Mouse (Mus musculus): Measurements from ENCODE around the gene Snrpd3.
"Not testable (repeated sequence)": the region's sequence is repeated elsewhere in the genome, so short reads cannot be mapped to it uniquely, and the experiment has no call there.

Snrpd3 gene

DNA sequence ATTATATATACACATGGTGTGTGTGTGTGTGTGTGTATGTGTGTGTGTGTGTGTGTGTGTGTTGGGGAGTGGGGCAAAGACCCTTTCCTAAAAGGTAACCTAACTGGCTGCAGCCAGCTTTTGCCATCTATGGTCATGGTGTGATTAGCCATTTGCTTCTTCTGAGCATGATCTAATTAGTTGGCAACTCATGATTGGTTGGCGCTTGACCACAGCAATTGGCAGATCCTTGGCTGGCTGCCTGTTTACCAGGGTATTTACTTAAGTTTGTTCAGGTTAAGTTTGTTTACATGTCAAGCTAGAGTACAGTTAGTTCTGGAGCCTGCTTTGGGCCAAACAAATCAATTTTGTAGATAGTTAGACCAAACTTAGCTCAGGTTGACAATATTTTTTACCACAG is 15.7 kb upstream of the Snrpd3 start:
- no peak for DNase-seq (ENCODE audit: low spot score)

DNA sequence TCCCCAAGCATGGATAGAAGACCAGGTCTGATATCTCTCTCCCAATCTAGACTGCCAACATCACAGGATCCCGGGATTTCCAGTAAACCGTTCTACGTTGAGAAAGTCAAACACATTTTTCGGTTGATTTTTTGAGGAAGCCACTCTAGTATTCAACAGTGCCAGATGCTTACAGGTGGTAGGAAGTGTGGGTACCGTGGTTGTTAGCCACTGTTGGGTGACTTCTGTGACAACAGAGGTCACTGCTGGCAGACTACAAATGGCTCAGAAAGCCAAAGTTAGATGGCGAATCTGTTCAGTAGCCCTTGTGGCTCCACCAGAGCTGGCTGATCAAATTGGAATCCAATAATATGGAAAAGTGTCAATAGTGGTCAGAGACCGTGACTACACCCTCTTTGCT is 13.7 kb upstream of the Snrpd3 start:
- no peak for DNase-seq (ENCODE audit: low spot score)

DNA sequence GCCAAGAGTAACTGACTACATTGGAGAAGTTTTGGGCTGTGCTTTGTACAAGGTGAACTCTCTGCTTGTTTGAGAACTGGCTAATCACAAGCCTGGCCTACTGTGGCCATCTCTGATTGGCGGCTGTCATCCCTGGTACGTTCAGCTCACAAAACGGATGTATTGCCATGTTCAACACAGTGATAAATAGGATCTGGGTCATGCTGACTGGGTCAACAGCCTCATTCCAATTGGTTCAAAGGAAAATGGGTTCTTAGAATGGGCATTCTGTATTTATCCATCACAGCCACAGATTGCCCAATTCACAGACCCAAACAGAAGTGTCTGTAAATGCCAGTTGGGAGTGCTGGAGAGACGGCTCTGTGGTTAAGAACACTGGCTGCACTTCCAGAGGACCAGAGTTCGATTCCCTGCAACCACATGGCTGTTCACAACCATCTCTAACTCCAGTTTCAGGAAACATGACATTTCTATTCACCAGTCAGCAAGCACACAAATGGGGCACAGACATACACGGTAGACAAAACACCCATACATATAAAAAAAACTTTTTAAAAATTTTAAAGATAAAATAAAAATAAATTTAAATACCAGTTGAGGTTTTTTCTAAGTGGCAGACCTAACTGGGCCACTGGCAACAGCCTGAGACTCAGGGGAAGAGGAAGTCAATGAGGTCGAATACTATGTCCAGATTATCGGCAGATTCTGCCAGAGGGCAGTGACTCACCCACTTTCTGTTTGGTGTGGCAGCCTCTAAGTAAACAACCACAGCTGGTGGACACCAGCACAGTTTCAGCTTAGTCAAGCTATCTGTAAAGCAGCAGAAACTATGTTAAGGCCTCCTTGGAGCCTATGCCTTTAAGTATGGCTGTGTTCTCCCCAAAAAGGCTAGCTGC is 12.9 kb upstream of the Snrpd3 start:
- DNase-seq (ENCODE audit: low spot score) = no peak

DNA sequence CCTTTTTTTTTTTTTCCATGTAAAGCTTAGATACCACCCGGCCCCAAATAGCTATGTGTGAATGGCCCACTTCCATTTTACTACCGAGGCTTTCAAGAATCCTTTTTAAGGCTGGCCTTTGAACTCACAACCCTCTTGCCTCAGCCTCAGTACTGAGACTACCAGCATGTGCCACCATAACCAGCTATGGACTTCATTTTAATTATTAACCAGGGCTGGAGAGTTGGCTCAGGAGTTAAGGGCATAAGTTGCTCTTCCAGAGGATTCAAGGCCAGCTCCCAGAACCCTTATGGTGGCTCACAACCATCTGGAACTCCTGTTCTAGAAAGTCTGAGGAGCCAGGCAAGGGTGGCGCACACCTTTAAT is 12.2 kb upstream of the Snrpd3 start:
- no peak for DNase-seq (ENCODE audit: low spot score)

DNA sequence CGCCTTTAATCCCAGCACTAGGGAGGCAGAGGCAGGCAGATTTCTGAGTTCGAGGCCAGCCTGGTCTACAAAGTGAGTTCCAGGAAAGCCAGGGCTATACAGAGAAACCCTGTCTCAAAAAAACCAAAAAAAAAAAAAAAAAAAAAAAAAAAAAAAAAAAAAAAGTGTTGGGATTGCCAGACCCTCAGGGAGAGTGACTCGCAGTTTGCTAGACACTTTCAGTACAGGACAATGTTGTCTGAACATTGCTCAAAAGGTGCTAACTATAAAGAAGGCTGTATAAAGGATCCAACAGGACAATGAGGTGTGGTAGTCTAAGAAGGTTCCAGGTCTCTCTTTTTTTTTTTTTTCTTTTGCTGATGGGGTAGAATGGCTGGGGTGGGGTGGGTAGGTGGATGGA is 11.4 kb upstream of the Snrpd3 start:
- DNase-seq (ENCODE audit: low spot score) = not testable (repeated sequence)

DNA sequence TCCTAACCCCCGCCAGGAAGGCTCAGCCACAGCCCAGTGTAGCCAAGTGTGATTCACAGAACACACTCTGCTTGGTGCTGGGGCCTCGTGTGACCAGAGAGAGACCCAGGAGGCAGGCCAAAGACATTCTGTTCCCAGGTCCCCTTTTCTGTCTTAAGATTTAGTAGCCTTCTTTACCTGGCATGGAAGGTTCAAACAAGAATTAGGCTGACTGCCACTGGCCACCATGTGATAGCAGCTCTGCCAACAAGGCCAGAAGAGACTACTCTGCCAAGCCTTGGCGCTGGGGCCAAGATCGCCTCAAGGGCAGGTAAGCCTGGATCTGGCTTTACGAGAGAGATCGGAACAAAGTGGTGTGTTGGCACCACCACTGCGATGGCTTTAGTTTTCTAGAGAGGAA is 6.9 kb upstream of the Snrpd3 start:
- DNase-seq (ENCODE audit: low spot score) = peak; percentile 54

DNA sequence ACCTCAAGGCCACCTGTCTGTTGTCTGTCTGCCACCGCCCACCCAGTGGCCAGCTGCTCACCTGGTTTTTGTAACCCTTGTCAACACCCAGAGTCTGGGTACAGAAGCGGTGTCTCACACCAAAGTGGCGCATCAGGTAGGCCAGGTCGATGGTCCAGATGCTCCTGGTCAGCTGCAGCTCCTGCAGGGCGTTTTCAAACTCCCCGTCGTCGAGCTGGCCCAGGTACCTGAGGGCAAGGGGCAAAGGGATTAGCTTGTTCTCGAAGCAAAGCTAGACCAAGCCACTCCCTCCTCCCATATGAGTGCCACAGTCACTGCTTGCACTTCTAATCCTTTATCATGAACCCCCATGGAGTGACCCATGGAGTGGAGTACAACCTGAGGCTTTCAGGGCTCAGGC is 6.3 kb upstream of the Snrpd3 start:
- DNase-seq (ENCODE audit: low spot score) = no peak

DNA sequence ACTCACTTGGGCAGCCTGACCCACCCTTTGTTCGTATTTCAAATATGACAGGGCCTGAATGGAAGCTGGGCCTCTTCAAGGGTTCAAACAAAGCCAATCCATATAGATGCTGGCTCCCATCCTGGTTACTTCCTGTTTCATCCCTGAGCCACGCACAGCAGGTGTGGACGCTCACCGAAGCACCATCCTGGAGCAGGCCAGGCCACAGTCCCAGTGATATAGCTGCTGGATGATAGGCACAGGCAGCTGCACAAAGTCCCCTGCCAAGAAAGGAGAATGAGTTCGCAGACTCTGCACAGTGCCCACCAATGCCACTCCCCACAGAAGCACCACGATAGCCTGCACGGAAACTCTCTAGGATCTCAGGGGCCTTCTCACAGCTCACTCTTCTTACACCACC is 5.5 kb upstream of the Snrpd3 start:
- no peak for DNase-seq (ENCODE audit: low spot score)

DNA sequence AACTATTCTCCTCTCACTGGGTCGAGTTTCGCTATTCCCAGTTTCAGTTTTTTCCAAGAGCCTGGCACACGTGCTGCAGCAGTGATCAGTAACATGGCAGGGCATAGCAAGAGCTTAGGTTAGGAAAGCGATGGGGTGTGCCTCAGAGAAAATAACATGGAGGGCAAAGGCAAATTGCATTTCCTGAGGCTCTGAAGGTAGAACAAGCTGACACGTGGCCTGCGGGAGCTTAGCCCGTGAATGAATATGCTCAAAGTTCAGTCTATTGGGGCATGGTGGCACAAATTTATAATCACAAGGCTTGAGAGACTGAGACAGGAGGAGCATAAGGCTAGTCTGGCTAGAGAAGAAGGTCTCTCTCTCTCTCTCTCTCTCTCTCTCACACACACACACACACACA is 4.6 kb upstream of the Snrpd3 start:
- no peak for DNase-seq (ENCODE audit: low spot score)

DNA sequence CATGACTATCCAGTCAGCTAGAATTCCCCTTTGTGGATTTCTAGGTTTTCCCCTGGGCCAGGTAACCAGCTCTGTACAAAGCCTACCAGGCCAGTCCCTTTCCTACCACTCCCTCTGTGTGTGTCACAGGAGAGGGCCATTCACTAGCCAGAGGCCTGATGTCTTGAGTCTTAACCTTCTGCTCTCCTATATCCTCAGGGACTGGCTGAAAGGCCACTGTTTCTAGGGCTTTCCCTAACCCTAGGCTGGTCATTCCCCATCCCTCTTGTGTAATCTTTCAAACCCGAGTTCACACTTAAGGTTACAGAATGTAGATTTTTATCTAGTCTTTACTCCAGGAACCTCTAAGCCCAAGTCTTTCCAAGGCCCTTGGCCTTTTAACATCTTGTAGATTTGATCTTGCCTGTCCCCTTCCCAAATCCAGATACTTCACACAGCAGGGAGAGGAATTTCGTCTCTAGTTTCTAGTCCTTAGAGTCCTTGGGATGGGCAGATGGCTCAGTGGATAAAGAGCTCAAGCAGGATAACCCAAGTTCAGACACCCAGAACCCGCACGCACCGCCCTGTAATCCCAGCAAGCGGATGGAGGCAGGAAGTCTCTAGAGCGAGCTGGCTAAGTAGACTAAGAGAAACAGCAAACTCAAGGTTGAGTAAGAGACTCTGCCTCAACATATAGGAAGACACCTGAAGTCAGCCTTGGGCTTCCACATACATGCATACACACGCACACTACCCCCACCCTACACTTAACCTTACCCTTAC is 3.9 kb upstream of the Snrpd3 start:
- no peak for DNase-seq (ENCODE audit: low spot score)

DNA sequence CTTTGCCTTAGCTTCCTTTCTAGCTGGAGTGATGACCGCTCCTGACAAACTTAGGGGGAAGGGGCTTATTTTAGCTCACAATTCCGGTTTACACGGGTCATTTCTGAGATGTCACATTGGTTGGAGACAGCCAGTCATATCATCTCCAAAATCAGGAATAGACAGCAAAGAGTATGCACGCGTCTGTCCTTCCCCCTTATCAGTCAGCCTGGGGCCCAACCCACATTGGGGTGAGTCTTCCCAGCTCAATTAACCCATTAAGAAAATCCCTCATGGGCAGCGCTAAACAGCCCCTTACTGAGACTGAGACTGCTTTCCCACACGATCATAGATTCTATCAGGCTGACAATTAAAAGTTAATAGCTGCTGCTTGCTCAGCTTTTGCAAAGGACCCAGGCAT is 3.0 kb upstream of the Snrpd3 start:
- DNase-seq (ENCODE audit: low spot score) = no peak

DNA sequence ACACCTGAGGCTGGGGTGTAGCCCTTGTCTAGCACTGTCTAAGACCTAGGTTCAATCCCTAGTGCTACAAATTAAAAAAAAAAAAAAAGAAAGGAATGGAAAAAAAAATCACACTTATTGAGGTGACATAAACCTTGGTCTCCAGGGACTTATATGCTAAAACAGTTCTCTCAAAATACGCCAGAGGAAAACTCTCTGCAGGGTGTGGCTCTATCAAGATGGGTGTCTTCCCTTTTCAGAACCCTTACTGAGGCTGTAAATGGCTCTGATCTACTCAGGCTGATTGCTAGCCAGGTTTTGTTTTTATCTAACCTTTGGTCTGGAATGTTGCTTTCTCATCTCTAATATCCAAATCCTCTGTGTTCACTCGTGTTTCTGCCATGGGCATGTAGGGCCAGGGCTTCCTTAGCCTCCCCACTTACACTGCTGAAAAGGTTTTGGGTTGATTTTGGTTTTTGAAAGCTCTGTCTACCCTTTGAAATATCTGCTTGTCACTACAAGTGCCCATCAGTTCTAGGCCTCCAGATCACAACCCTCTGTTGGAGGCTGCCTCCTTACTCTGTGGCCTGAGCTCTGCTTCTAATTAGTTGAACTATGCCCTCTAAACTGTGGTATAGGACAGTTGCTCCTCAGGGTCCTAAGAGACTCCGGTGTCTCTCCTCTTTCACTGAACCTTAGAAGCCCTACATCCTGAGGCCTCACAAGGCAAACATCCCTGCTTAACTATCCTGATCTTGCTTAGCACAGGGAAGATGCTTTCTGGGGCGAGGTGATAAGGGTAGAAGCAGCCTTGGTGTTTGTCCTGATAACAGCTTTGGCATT is 1.9 kb upstream of the Snrpd3 start:
- DNase-seq (ENCODE audit: low spot score) = no peak

DNA sequence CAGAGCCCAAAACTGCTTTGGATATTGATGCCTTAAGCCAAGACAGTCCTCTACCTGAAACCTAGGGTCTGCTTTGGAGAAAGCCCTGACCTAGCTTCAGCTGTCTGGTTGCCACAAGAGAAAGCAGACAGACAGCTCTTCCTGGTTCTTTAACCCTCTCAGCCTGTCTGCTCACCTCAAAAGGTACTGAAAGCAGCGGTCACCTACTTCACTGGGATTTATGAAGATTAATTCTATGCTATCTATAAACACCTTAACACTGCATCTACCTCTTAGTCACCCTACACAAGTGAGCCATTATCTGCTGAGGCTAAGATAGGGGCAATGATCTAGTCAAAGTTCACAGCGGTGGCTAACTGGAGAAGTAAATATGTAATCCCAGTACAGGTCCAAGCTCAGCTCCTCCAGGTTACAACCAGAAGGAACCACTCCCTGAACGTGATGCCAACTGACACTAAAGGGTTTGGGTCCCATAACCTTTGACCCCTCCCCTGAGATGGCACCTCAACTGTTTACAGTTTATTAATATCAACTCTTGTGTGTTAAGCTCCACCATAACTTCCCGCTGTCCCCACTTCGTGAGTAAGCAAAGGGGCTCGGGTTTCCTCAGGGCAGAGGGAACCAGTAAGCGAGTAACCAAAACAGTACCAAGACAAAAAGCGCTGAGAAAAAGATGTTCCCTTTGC is 1.2 kb upstream of the Snrpd3 start:
- DNase-seq (ENCODE audit: low spot score) = no peak

DNA sequence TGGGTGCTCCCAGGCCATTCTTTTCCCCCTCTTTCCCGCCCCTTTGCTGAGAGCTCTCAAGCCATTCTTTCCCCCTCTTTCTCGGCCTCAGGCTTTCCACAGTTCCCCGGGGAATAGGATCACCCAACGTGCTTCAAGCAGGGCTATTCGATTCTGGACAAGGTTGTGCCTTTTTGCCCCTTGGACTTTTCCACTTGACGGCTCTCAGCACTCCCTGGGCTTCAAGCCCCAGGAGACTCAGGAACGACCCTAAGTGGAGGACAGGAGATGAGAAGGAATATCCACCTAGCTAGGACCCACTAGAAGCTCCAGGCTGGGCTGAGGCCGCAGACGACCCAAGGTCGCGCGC is 653 bp upstream of the Snrpd3 start:
- no peak for DNase-seq (ENCODE audit: low spot score)

DNA sequence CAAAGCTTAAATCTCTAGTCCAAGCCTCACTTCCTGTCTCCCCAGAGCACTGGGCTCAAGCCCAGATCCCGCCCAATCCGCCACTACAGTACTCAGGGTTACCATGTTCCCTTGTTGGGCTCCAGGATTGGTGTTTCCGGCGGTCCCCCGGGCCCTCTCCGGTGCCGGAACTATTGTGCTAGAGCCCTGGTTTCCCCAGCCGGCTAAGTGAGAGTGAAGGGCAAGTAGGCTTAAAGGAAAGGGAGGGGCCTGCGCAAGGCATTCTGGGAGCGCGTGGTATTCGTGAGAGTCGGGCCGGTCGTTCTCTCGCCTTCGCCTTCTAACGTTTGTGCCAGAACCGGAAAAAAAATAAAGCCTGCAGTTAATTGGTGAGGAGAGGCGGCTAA is 400 bp downstream of the Snrpd3 start, which contains the start of gene Gucd1:
TSS of gene Gucd1 (minus strand) at position 215 of the 386 bp plus-strand sequence.
- DNase-seq (ENCODE audit: low spot score) = peak; percentile 97

DNA sequence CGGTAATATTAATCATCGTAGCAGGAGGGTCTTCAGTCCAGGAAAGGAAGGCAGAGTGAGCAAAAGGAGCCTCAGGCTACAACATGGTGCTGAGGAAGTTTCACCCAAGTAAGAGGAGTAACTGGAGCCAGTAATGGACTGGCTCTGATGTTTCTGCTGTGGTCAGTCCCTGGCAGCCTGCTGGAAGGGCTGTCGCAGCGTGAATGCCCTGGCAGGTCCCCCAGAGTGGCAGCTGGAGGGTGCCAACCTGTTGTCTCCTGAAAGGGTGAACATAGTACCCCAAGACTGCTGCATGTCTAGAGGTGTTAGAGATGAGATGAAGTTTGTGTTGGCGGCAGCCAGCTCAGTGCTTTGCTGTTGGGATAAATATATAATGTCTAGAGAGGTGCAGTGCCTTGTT is 3.2 kb downstream of the Snrpd3 start:
- no peak for DNase-seq (ENCODE audit: low spot score)

DNA sequence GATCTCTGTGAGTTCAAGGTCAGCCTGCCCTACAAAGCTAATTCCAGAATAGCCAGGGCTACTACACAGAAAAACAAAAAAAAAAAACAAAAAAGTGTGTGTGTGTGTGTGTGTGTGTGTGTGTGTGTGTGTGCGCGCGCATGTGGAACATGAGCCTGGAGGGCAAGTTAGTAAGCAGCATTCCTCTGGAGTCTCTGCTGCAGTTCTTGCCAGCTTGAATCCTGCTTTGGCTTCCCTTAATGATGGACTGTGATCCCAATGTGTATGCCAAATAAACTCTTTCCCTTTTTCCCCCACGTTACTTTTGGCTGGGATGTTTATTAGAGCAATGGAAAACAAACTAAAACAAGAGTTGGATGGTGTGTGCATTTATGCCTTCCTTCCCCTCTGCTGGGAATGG is 4.3 kb downstream of the Snrpd3 start:
- DNase-seq (ENCODE audit: low spot score) = no peak

DNA sequence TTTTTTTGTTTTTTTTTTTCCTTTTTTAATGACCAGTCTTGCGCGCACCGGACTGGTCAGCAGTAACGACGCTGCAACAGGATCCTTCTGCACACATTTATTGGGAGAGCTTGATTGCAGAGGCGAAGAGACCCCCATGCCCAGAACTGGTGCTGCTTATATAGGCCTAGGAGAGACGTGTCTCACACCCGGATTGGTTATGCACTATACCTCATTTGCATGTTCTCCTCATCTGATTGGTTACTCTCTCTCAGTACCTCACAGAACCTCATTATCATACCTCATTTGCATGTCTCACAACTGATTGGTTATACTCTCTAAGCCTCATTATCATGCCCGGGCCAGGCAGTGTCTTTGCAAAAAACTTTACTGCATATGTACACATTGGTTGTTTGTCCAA is 8.1 kb downstream of the Snrpd3 start:
- not testable (repeated sequence) for DNase-seq (ENCODE audit: low spot score)

DNA sequence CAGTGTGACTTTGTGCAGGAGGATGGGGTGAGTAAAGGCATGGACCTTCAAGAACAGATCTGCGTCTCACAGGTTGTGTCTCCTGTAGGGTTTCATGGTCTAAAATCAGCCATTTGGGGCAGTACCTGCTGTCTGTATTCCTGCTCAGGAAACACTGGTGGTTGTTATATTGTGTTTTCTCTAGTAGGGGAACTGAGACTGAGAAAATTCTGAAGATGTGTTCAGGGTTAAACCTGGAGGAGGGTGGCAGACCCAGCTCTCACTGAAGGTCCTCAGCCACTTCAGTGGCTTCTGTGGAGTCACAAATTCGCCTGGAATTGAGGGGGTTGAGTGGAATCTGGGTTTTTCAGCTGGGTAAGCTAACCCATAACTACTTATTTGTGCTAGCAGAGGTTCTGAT is 13.0 kb downstream of the Snrpd3 start:
- no peak for DNase-seq (ENCODE audit: low spot score)

DNA sequence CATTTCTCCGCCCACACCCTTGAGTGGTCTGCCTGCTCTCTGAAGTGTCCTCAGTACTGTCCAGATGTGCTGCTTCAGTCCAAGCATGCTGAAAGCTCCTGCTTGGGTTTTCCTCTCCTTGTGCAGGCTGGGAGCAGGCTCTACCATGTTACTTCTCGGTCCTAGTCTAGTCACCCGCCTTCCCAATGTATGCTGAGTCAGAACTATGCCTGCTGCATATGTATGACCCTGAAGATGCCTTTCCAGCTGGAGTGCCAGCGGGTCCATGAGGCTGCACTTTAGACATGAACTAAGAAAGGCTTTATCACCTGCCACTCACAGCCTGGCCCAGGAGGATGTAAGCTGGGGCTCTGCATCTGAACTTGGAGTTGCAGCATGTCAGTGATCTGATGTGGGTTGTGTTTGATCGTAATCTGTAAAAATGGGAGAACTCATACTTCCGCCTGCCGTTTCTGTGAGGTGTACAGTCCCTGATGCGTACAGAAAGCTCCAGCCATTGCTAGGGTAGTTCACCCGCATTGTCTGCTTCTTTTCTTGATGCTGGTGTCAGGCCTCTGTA is 14.3 kb downstream of the Snrpd3 start:
- no peak for DNase-seq (ENCODE audit: low spot score)

DNA sequence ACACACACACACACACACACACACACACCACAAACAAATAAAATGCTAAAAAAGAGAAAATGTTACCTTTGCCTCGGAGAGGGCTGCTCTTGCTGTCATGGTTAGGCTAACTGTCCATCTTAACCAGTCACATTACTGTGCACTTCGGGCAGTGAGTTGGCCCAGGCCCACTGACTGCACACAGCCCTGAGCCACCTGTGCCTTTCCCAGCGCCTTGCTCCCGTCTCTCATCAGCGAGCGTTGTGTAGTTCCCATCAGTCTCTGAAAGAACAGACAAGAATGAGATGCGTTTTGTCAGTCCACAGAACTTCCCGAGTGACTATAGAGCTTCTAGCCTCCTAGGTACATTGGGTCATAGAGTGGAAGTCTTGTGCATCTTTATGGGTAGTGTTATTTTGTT is 16.9 kb downstream of the Snrpd3 start:
- no peak for DNase-seq (ENCODE audit: low spot score)

DNA sequence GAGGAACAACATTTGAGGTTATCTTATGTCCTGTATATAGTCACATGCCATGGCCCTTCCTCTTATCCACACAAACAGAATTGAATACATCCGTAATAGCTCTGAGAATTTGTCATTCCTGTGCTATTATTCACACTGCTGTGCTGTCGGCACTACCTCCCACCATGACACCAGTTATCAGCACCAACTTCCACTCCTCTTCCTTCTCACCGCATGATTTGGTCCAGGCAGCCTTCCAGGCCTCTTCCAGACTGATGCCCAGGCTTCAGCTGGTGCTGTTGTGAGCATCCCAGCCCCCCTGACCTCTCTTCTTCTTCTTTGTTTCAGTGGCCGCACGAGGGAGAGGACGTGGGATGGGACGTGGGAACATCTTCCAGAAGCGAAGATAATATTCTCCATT is 17.6 kb downstream of the Snrpd3 start:
- DNase-seq (ENCODE audit: low spot score) = no peak

All from ovary, postnatal 36 days (tissue).